Mouse (Mus musculus) yolk sac, embryonic 10.5 days (tissue): ENCODE data around the gene Acad11.

ENCODE experiments used
- DNase-seq: peaks from one replicate; pipeline ENCODE4 v3.0.0-alpha.2; 2017; ENCODE audit warnings: low spot score

Gene Acad11

GRCm38 (mm10) chr9:104063244-104063961, at the start of gene Acad11:
Gene Acad11, plus strand, starts transcription at chr9:104063377.
- peak; percentile 92 for DNase-seq

GRCm38 (mm10) chr9:104014526-104014925, 48.7 kb upstream of the Acad11 start:
- no peak for DNase-seq

DNA sequence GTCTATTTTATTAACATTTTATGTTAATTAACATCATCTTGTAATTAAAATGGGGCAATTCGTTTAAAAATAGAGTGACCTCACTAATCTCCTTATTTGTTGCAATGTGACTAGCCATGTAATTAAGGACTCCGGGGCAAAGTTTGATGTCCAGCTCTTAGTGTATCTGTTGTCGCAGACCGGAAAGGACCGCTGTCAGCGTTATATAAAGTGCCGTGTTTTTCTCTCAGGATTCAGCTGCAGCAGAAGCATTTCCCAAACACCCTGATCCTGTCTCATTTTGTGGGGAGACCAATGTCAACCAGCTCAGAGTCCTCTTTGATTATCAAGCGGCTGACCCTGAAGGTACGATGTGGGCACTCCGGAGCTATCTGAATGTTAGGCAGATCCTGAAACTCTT, 42.2 kb upstream of the Acad11 start:
- no peak for DNase-seq

- DNase-seq: no peak
Measured at GRCm38 (mm10) chr9:104027186-104027585, 36.0 kb upstream of the Acad11 start.

GRCm38 (mm10) chr9:104029861-104030260, 33.3 kb upstream of the Acad11 start:
- no peak for DNase-seq

DNA sequence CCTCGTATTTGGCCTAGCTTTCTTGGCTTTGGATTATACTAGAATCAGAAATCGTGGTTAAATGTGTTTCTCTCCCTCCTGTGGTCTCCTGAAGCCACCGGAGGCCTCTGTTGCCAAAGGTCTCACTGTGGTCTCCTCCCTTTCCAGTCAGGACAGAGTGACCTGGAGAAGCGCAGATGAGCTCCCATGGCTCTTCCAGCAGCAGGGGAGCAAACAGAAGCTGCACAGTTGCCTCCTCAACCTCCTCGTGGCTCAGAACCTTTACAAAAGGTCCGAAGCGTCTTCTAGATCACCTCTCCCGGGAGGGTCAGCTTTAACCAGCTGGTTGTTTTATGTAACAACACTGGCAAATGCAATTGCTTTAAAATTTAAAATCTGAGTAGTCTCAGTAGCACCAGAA, 28.9 kb upstream of the Acad11 start:
- no peak for DNase-seq

DNA sequence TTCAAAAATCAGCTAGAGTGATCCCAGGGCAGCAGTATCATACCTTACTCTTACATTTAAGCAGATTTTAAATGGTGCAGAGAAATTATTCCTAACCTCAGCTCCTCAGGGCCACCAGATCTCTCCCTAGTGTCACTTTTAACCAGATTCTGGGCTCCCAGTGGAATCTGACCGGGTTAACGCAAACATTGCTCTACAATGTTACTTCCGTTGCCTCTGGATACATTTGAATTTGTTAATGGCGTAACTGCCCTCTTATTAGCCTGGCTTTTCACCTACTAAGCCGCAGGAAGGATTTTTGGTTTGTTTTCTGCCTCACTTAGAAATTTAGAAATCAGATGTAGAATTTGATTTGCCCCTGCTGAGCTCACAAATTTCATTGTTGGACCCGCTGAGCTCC, 28.5 kb upstream of the Acad11 start:
- DNase-seq: no peak

GRCm38 (mm10) chr9:104035261-104036015, 27.7 kb upstream of the Acad11 start:
- peak; percentile 70 for DNase-seq

- DNase-seq: no peak
Measured at GRCm38 (mm10) chr9:104038266-104038665, 24.9 kb upstream of the Acad11 start.

DNA sequence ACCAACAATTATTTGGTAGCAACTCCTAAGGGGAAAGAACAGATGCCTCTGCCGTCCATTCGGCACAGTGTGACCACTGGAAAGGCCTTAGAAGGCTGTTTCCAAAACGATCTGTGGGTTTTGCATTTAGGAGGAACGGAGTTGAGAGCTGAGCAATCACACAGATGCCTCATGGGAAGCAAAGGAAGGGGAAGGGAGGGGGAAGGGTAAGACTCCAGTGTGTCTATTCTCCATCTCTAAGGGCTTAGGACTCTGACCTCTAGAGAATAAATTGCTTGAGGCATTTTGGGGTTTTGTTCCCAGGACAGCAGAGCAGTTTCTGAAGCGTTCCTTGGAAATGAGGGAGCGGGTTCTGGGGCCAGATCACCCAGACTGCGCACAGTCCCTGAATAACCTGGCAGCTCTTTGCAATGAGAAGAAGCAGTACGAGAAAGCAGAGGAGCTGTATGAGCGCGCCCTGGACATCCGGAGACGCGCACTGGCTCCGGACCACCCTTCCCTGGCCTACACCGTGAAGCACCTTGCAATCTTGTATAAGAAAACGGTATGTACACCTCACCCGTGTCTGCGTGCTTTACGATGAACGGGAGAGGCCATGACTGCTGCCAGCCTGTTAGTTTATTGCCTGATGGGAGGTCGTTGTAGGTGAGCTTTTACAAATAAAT, 24.0 kb upstream of the Acad11 start:
- no peak for DNase-seq

GRCm38 (mm10) chr9:104039742-104040141, 23.4 kb upstream of the Acad11 start:
- DNase-seq: no peak

DNA sequence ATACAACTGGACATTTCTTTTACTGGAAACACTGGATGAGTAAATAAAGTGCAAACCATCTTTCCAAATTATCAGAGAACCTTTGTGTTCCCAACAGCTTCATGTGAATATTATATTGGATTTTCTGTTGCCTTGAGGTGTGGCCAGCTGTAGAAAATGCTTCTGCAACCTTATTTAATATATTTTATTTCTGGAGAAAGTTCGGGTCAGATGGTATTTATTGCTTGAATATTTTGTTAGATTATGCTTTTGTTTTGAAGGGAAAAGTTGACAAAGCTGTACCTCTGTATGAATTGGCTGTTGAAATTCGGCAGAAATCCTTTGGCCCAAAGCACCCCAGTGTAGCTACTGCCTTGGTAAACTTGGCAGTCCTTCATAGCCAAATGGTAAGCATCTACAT, 22.8 kb upstream of the Acad11 start, which contains the start of gene Gm28305:
Gm28305 (plus strand) TSS at position 301 of the 400 bp plus-strand sequence.
- no peak for DNase-seq

GRCm38 (mm10) chr9:104043676-104044075, 19.5 kb upstream of the Acad11 start:
- no peak for DNase-seq

DNA sequence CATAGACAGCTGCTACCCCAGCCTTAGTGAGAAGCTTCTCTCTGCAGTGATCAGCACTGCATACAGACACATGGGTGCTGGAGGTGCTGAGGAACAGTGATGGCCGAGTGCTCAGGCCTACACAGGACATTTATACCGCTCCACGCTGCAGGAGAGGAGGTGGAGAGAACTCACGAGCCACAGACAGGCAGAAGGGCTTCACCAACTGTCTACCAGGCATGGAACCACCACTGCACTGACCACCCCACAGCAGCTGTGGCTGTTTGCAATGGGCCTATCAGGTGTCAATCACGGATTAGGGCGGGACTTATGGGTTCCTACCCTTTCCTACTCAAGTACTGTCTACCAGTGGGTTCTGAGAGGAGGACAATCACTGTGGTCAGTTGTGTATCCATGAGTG, 12.1 kb upstream of the Acad11 start:
- DNase-seq: no peak

GRCm38 (mm10) chr9:104062430-104063243, 540 bp upstream of the Acad11 start, which contains the start of gene Uba5:
Gene Uba5, minus strand, starts transcription at chr9:104063134.
- DNase-seq: peak; percentile 75

DNA sequence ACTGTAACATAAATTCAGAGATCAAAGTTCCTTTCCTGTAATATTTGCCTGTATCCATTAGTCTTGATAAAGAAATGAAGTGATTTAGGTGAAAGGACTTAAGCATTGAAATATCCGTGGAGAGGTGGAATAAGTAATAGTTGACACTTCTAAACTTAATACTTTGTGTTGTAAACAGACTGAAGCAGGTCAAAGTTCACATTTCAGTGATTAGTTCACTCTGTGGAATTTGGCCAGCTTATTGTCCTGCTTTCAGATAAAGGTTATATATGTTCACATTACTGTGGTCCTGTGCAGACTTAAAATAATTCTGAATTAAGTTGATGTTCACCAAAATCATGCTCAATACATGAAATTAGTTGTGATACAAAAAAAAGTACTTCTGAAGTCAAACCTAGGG, 1.4 kb downstream of the Acad11 start:
- DNase-seq: no peak

- no peak for DNase-seq
Measured at GRCm38 (mm10) chr9:104070241-104070640, 7.1 kb downstream of the Acad11 start.

GRCm38 (mm10) chr9:104070863-104071604, 7.9 kb downstream of the Acad11 start:
- DNase-seq: peak; percentile 28

DNA sequence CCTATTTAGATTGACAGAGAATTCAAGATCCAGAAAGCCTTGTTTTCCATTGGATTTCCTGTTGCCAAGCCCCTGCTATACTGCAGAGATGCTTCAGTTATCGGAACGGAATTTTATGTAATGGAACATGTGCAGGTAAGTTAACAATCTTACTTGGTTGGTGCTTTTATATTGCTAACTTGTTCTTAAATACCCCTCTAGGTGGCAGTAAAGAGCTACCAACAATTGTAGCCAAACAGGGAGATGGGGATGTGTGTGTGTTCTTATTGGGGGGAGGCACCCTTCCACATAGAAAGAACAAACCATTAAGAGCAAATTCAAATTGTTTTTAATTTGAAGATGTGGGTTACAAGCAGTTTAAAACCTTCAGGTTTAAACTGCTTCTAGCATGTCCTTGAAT, 12.6 kb downstream of the Acad11 start:
- DNase-seq: no peak

DNA sequence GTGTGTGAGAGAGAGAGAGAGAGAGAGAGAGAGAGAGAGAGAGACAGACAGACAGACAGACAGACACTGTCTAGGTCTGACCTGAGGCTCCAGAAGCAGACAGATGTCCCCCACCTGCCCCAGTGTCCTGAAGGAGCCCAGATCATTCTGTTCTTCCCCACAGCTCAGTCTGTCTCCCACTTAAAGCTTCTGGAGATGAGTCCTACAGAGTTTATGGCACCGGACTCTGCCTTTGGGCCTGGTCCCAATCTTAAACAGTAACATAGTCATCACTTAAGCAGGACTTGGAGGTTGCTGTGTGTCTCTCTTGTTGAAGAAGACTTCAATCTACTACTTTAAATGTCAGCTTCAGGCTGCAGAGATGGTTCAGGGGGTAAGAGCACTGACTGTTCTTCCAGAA, 15.6 kb downstream of the Acad11 start:
- no peak for DNase-seq

GRCm38 (mm10) chr9:104079379-104079778, 16.2 kb downstream of the Acad11 start:
- DNase-seq: peak; percentile 29
